Mouse (Mus musculus): Measurements from ENCODE around the gene Ncoa7. TPM values are rescaled to one million over a fixed set of nuclear protein-coding genes. Genes with fewer than 3 reads are reported as not detected.
"Not testable (repeated sequence)": the region's sequence is repeated elsewhere in the genome, so short reads cannot be mapped to it uniquely, and the experiment has no call there.

The Ncoa7 gene
- polyA plus RNA-seq, 1 experiment from 2014 or later, result 16.6 TPM

DNA sequence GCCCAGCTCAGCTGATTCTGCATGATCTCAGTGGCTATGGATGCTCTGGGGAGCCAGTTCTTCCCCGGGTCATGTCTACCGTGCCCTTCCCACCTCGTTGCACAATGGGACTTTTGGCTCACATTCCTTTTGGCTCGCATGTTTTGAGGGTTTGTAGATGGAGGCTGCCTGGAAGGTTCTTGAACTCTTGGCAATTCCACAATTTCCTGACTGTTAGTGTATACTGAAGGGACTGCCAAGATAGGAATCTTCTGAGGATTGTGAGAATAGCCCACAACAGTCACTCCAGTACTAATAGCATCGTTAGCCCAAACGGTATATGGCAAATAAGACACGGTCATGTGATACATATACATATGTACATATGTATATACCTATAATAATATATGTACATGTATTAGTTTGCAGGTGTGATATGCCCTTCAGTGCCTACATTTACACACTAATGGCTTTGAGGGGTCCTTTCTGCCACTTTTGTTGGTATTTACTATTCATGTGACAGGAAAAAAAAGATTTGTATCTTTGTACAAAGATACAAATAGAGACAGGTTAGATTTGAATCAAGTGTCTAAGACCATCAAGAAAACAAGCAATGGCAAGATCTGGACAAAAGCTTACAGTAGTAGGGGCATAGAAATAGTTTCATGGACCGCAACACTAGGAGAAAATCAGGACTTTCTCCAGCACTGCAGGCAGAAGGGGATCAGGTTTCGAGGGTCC lies 7.3 kb upstream of the Ncoa7 start:
- Histone ChIP-seq H3K9me3 (replicated peaks) (no peaks in the 10 kb centered on the region), H3K4me1 (peaks cover 4% of the 10 kb centered on the region; the same call in 1 of the 2 replicates), H3K4me3 (replicated peaks) (peak overlapping the region; percentile 49), H3K27me3 (no peaks in the 10 kb centered on the region), H3K9ac (no peak overlapping the region), H3K4me2 (peak overlapping the region; percentile 55), H3K36me3 (no peaks in the 10 kb centered on the region), H3K27ac (no peak overlapping the region)
- peak; percentile 65 for ATAC-seq (replicated peaks; ENCODE audit: low FRiP score)
- 41% methylated on average over 9 of the region's 9 CpGs for WGBS

DNA sequence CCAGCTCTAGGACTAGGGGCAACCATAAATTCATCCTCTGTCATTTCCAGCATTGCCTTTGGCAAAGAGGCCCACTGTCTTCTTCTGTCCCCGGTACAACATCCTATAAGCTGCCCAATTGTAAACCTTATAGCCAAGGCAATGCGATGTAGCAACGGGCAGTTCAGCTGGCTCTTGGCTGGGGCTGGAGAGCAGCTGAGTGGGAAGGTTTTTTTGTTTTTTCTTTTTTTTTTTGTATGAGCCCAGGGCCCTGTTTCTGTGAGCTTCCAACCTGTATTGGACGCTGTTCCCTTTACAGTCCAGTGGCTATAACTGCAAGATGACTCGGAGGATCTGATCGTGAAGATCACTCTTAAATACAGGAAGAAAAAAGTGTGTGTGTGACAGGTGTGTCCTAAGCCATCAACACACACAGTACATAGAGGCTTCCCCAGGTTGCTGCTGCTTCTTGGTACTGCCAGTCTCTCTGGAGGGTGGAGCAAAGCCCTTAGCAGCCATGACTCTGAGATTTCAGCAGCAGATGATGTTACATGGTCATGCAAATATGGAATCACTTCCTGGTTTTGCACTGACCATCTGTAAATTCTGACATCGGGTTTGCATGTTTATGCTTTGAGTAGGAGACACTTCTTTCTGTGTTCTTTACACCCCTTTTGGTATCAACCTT lies 594 bp upstream of the Ncoa7 start:
- Histone ChIP-seq H3K27me3 (no peaks in the 10 kb centered on the region), H3K9me3 (replicated peaks) (no peaks in the 10 kb centered on the region), H3K4me3 (replicated peaks) (peak overlapping the region; percentile 76), H3K27ac (peak overlapping the region; percentile 97), H3K36me3 (no peaks in the 10 kb centered on the region), H3K4me1 (peaks cover 14% of the 10 kb centered on the region), H3K4me2 (peak overlapping the region; percentile 69), H3K9ac (peak overlapping the region; percentile 74)
- ATAC-seq (replicated peaks; ENCODE audit: low FRiP score), result no peak; the same call in none of the 2 replicates
- WGBS, result 20% methylated on average over 7 of the region's 7 CpGs

DNA sequence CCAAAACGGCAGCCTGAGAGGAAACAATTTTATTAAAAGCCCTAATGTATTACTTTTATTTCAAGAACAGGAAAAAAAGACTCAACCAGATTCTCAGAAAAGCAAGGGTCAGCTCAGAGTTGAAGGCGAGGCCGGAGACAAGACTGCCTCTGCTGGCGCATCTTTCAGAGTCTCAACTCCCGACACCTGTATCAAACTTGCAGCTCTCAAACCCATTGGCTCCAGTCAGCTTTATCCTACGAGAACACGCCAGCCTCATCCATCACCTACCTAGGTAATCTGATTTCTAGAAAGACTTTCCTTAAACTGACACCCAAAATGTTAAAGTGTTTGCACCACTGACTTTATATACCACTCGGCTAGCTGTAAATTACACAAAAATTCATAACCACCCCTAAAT lies 1.1 kb downstream of the Ncoa7 start:
- ATAC-seq (replicated peaks; ENCODE audit: low FRiP score), result no peak
- Histone ChIP-seq H3K4me3 (replicated peaks) (peak overlapping the region; percentile 76), H3K27ac (peak overlapping the region; percentile 97; the same call in 1 of the 2 replicates), H3K27me3 (no peaks in the 10 kb centered on the region), H3K4me2 (peak overlapping the region; percentile 69), H3K36me3 (no peaks in the 10 kb centered on the region), H3K9ac (peak overlapping the region; percentile 74), H3K9me3 (replicated peaks) (no peaks in the 10 kb centered on the region), H3K4me1 (peaks cover 14% of the 10 kb centered on the region)
- 7% methylated on average over 8 of the region's 8 CpGs for WGBS

GRCm38 (mm10) chr10:30799713-30800450 lies 3.2 kb downstream of the Ncoa7 start:
- ATAC-seq (replicated peaks; ENCODE audit: low FRiP score), result no peak
- Histone ChIP-seq H3K4me3 (replicated peaks) (no peak overlapping the region), H3K4me1 (peaks cover 14% of the 10 kb centered on the region), H3K4me2 (no peak overlapping the region), H3K9me3 (replicated peaks) (no peaks in the 10 kb centered on the region; the same call in 1 of the 2 replicates), H3K36me3 (peaks cover 9% of the 10 kb centered on the region; the same call in 1 of the 2 replicates), H3K27ac (no peak overlapping the region), H3K27me3 (no peaks in the 10 kb centered on the region), H3K9ac (no peak overlapping the region)
- 73% methylated on average over 2 of the region's 2 CpGs for WGBS

DNA sequence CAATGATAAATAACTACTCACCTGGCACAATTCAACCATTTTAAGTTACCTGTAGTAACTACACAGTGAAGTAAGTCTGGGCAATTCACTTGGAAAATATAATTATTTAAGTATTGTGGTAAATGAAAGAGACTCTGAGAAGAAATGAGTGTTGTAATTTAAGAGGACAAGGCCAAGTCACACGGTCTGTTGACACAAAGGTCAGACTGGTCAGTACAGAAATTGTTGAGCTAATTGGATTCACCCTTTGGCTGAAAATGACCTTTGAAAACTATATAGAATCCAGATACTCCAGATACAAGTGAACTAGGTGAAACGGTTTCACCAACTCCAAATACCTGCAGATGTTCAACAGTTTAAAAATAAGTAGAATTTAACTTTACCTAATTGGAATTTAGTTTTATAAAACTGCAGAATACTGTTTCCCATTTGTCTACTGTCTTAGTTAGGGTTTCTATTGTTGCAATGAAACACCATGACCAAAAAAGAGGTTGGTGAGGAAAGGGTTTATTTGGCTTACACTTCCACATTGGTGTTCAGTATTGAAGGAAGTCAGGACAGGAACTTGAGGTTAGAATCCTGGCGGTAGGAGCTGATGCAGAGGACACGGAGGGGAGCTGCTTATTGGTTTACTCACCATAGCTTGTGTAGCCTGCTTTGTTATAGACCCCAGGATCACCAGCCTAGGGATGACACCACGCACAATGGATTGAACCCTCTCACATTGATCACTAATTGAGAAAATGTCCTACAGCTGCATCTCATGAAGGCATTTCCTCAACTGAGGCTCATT lies 6.5 kb downstream of the Ncoa7 start:
- Histone ChIP-seq H3K27ac (no peak overlapping the region), H3K27me3 (no peaks in the 10 kb centered on the region), H3K4me3 (replicated peaks) (no peak overlapping the region), H3K36me3 (peaks cover 18% of the 10 kb centered on the region), H3K9me3 (replicated peaks) (peaks cover 8% of the 10 kb centered on the region; the same call in 1 of the 2 replicates), H3K4me1 (peaks cover under 1% of the 10 kb centered on the region; the same call in 1 of the 2 replicates), H3K4me2 (no peak overlapping the region), H3K9ac (no peak overlapping the region)
- 81% methylated on average over 5 of the region's 5 CpGs for WGBS
- no peak for ATAC-seq (replicated peaks; ENCODE audit: low FRiP score)

DNA sequence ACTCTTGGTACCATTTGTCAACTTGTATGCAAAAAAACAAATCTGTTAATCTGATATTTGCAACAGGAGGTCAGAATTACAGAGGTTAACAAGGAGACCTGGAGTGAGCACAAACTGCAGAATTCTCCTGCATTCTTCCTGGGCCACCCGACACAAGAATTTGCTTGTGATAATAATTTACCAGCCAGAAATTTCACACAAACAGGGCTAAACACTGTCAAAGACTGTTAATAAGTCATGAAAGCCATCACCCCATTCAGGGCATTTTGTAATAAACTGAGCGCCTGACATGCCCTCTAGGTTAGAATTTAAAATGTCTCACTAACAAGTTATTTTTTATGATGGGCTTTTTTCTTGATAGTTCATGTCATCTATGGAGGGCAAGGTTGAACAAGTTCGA lies 12.1 kb downstream of the Ncoa7 start:
- no peak overlapping the region for H3K27ac ChIP-seq
- no peaks in the 10 kb centered on the region for H3K27me3 ChIP-seq
- H3K9me3 ChIP-seq (replicated peaks), result peaks cover 8% of the 10 kb centered on the region; the same call in 1 of the 2 replicates
- H3K36me3 ChIP-seq, result peaks cover 17% of the 10 kb centered on the region
- no peak for ATAC-seq (replicated peaks; ENCODE audit: low FRiP score)
- H3K4me1 ChIP-seq, result no peaks in the 10 kb centered on the region
- no peak overlapping the region for H3K4me3 ChIP-seq (replicated peaks)
- WGBS, result 86% methylated on average over 3 of the region's 3 CpGs
- no peak overlapping the region for H3K4me2 ChIP-seq
- H3K9ac ChIP-seq, result no peak overlapping the region

DNA sequence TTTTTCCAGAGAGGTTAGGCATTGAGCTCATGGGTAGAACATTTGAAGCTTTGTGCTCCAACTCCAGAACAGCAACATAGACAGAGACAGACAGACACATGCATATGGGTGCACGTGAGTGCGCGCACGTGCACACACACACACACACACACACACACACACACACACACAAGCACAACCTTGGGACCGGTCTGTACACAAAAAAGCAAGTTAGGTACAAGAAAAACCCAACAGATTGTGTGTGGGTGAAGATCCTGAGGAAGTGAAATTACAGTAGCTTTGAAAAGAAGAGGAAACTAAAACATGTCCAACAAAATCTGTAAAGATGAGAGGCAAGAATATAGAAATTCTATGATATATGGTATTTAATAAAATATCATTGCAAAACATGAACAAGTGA lies 13.6 kb downstream of the Ncoa7 start:
- ATAC-seq (replicated peaks; ENCODE audit: low FRiP score), result no peak
- 89% methylated on average over 5 of the region's 5 CpGs for WGBS
- H3K9me3 ChIP-seq (replicated peaks), result peaks cover 5% of the 10 kb centered on the region; the same call in 1 of the 2 replicates

GRCm38 (mm10) chr10:30788340-30788721 lies 14.8 kb downstream of the Ncoa7 start:
- no peak overlapping the region for H3K4me3 ChIP-seq (replicated peaks)
- WGBS, result 77% methylated on average over 1 of the region's 1 CpGs
- no peak for ATAC-seq (replicated peaks; ENCODE audit: low FRiP score)
- H3K36me3 ChIP-seq, result no peaks in the 10 kb centered on the region
- H3K27me3 ChIP-seq, result no peaks in the 10 kb centered on the region
- no peaks in the 10 kb centered on the region for H3K4me1 ChIP-seq
- no peak overlapping the region for H3K4me2 ChIP-seq
- H3K27ac ChIP-seq, result no peak overlapping the region
- H3K9me3 ChIP-seq (replicated peaks), result no peaks in the 10 kb centered on the region
- no peak overlapping the region for H3K9ac ChIP-seq

More for the DNA sequence above, 13.6 kb downstream of the Ncoa7 start:
- no peak overlapping the region for H3K4me2 ChIP-seq
- no peaks in the 10 kb centered on the region for H3K4me1 ChIP-seq
- no peak overlapping the region for H3K9ac ChIP-seq
- no peaks in the 10 kb centered on the region for H3K27me3 ChIP-seq
- H3K4me3 ChIP-seq (replicated peaks), result no peak overlapping the region
- H3K36me3 ChIP-seq, result peaks cover 5% of the 10 kb centered on the region
- no peak overlapping the region for H3K27ac ChIP-seq

DNA sequence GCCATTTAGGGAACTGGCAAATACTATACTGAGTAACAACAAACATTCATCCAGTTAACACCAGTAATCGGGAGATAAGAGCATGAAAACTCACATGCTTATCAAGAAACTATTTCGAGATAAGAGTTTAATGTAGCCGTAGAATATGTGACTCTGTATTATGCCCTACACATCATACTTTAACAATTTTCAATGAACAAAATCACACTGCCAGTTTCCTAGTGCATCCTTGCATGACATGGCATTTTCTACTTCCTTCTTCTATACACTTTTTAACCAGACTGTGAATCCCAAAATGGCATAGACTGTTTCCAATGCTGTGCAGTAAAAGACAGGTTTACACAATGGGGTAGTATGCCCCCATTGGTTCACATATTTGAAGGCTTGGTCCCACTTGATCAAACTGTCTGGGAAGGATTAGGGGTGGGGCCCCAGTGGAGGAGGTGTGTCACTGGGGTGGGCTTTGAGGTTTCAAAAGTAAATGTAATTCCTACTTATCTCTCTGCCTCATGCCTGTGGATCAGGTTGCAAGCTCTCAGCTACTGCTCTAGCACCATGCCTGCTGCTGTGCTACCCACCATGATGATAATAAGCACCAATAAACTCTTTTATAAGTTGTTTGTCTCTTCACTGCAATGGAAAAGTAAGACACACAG lies 15.3 kb downstream of the Ncoa7 start:
- no peak for ATAC-seq (replicated peaks; ENCODE audit: low FRiP score)
- Histone ChIP-seq H3K36me3 (no peaks in the 10 kb centered on the region), H3K9ac (no peak overlapping the region), H3K4me2 (no peak overlapping the region), H3K27me3 (no peaks in the 10 kb centered on the region), H3K4me3 (replicated peaks) (no peak overlapping the region), H3K27ac (no peak overlapping the region), H3K4me1 (no peaks in the 10 kb centered on the region), H3K9me3 (replicated peaks) (no peaks in the 10 kb centered on the region)
- WGBS, result 86% methylated on average over 3 of the region's 3 CpGs

DNA sequence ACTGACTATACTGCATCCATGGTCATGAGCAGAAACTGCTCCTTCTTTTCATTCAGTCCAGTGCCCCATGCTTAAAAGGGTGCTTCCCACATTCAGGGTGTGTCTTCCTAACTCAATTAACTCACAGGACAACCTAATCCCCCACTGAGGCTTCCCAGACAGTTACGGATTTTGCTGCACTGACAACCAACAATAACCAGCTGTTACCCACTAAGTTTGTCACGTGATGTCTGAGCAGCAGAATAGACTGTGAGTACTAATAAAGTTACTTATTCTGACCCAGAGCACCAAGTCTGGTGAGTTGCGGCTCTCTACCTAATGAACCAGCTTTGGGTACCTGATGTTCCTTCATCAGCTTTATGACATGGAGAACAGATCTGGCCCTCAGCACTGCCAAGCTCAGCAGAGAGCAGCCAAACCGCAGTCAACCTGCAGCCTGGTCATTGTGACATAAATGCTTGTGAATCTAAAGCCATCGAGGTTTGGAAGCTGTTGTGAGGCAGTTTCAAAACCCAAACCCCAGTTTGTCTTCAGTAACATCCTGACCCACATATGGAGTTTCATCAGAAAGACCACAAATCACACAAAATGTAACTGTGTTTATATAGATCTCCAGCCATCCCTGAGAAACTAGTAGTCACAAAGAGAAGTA lies 16.9 kb downstream of the Ncoa7 start:
- Histone ChIP-seq H3K4me1 (no peaks in the 10 kb centered on the region), H3K4me3 (replicated peaks) (no peak overlapping the region), H3K4me2 (no peak overlapping the region), H3K9ac (no peak overlapping the region), H3K9me3 (replicated peaks) (no peaks in the 10 kb centered on the region), H3K27ac (no peak overlapping the region), H3K36me3 (peaks cover 5% of the 10 kb centered on the region; the same call in 1 of the 2 replicates), H3K27me3 (no peaks in the 10 kb centered on the region)
- WGBS, result 75% methylated on average over 5 of the region's 5 CpGs
- ATAC-seq (replicated peaks; ENCODE audit: low FRiP score), result no peak

GRCm38 (mm10) chr10:30780921-30781320 lies 22.2 kb downstream of the Ncoa7 start:
- H3K9me3 ChIP-seq (replicated peaks); H3K4me2 ChIP-seq; H3K27ac ChIP-seq; H3K4me1 ChIP-seq; H3K36me3 ChIP-seq; H3K4me3 ChIP-seq (replicated peaks); H3K27me3 ChIP-seq; H3K9ac ChIP-seq; ATAC-seq (replicated peaks; ENCODE audit: low FRiP score): not testable (repeated sequence)
- 92% methylated on average over 9 of the region's 9 CpGs for WGBS

Measured in kidney, embryonic 15.5 days (tissue).